Mouse (Mus musculus) kidney, adult 2 months (tissue): ENCODE results near the gene Ston2. TPM values are rescaled to one million over a fixed set of nuclear protein-coding genes. Genes with fewer than 3 reads are reported as not detected.
A peak's percentile ranks its signal among the peaks of the same experiment; 100 is the strongest.
"Not testable (repeated sequence)": the region's sequence is repeated elsewhere in the genome, so short reads cannot be mapped to it uniquely, and the experiment has no call there.

Experiments used
- DNase-seq: peaks from one replicate; pipeline ENCODE4 v3.0.0; 2021
- H3K27ac ChIP-seq: fragments of 200-500 bp; 2 replicates; pipeline ENCODE4 v1.5.1; 2012; ENCODE audit warnings: low read depth, low read length, control low read depth, inconsistent platforms; ENCODE audit not compliant: insufficient read depth
- H3K27me3 ChIP-seq: fragments of 200-500 bp; replicated peaks from 2 replicates; pipeline ENCODE4 v1.6.1; 2012; ENCODE audit warnings: mild to moderate bottlenecking, moderate library complexity, low read length, inconsistent platforms; ENCODE audit not compliant: control insufficient read depth, insufficient read depth
- H3K36me3 ChIP-seq: fragments of 200-500 bp; 2 replicates; pipeline ENCODE4 v1.6.1; 2012; ENCODE audit warnings: mild to moderate bottlenecking, moderate library complexity, low read length, inconsistent platforms; ENCODE audit not compliant: control insufficient read depth, insufficient read depth
- H3K4me1 ChIP-seq: fragments of 200-500 bp; 2 replicates; pipeline ENCODE4 v1.6.1; 2011; ENCODE audit warnings: low read length; ENCODE audit not compliant: control insufficient read depth, insufficient read depth
- H3K4me3 ChIP-seq: fragments of 200-500 bp; 2 replicates; pipeline ENCODE4 v1.5.1; 2011; ENCODE audit warnings: mild to moderate bottlenecking, low read depth, low read length, control low read depth; ENCODE audit not compliant: insufficient read depth
- CTCF ChIP-seq: fragments of 200-500 bp; conservative IDR thresholded peaks from 2 replicates; pipeline ENCODE4 v1.5.1; 2011; ENCODE audit warnings: low read depth, mild to moderate bottlenecking, control low read depth, low read length, moderate library complexity, mixed read lengths; ENCODE audit not compliant: insufficient read depth, insufficient read length
- POLR2A ChIP-seq: fragments of 200-500 bp; IDR thresholded peaks from one replicate; pipeline ENCODE4 v1.6.1; 2011; ENCODE audit warnings: low read depth, low read length, control low read depth
- WGBS: fragments of 180-500 bp; shearing (Covaris S2); methylation state at CpG from one replicate; pipeline ENCODE4 v1.1.7; 2018; 5-methylcytosine and 5-hydroxymethylcytosine counted together
- polyA plus RNA-seq: library from polyadenylated mRNA; depleted of rRNA; stranded (reverse); fragments of >200 nt; gene quantifications from 2 replicates; pipeline ENCODE4 v1.2.3, GENCODE M21; 2012

Gene Ston2
- polyA plus RNA-seq, 1 experiment: 23.3 TPM

GRCm38 (mm10) chr12:91589847-91590690 is 198.1 kb downstream of the Ston2 start, which contains the start of gene Gtf2a1:
TSS of gene Gtf2a1 (minus strand) at chr12:91590487.
- Histone ChIP-seq H3K27me3 (no peaks in the 10 kb centered on the region), H3K4me1 (peaks cover 4% of the 10 kb centered on the region; the same call in 1 of the 2 replicates), H3K36me3 (no peaks in the 10 kb centered on the region; the same call in 1 of the 2 replicates), H3K4me3 (peak within 1 kb of the TSS; percentile 82), H3K27ac (peak within 1 kb of the TSS; percentile 93)
- TF ChIP-seq CTCF: no peak
- TF ChIP-seq POLR2A: peak; percentile 97
- WGBS: under 1% methylated on average over 94 of the region's 99 CpGs
- peak; percentile 97 for DNase-seq

GRCm38 (mm10) chr12:91589542-91589846 is 198.7 kb downstream of the Ston2 start:
- H3K27me3 ChIP-seq: no peaks in the 10 kb centered on the region
- H3K4me1 ChIP-seq: peaks cover 4% of the 10 kb centered on the region; the same call in 1 of the 2 replicates
- H3K4me3 ChIP-seq: peak overlapping the region; percentile 82
- H3K27ac ChIP-seq: peak overlapping the region; percentile 91
- WGBS: 0% methylated on average over 11 of the region's 11 CpGs
- no peak for DNase-seq
- TF ChIP-seq POLR2A (no peak), CTCF (no peak)
- no peaks in the 10 kb centered on the region; the same call in 1 of the 2 replicates for H3K36me3 ChIP-seq

- DNase-seq: peak; percentile 56
- peaks cover 4% of the 10 kb centered on the region; the same call in 1 of the 2 replicates for H3K4me1 ChIP-seq
- under 1% methylated on average over 79 of the region's 83 CpGs for WGBS
These were observed 199.3 kb downstream of the Ston2 start for GRCm38 (mm10) chr12:91588670-91589541.

GRCm38 (mm10) chr12:91588176-91588669 is 200.0 kb downstream of the Ston2 start:
- TF ChIP-seq POLR2A (peak; percentile 96), CTCF (0 out of 2 replicates have a peak, but pooled peaks have one; percentile 5)
- Histone ChIP-seq H3K4me3 (peak overlapping the region; percentile 82), H3K27ac (peak overlapping the region; percentile 80), H3K27me3 (no peaks in the 10 kb centered on the region), H3K36me3 (no peaks in the 10 kb centered on the region; the same call in 1 of the 2 replicates), H3K4me1 (peaks cover 4% of the 10 kb centered on the region; the same call in 1 of the 2 replicates)
- WGBS: under 1% methylated on average over 32 of the region's 32 CpGs
- peak; percentile 96 for DNase-seq

More at GRCm38 (mm10) chr12:91588670-91589541, 199.3 kb downstream of the Ston2 start:
- peak overlapping the region; percentile 82 for H3K4me3 ChIP-seq
- H3K27me3 ChIP-seq: no peaks in the 10 kb centered on the region
- no peak for TF ChIP-seq CTCF
- no peak for TF ChIP-seq POLR2A
- no peaks in the 10 kb centered on the region; the same call in 1 of the 2 replicates for H3K36me3 ChIP-seq
- H3K27ac ChIP-seq: peak overlapping the region; percentile 80

GRCm38 (mm10) chr12:91587491-91588033 is 200.6 kb downstream of the Ston2 start:
- Histone ChIP-seq H3K27me3 (no peaks in the 10 kb centered on the region), H3K27ac (no peak overlapping the region), H3K36me3 (no peaks in the 10 kb centered on the region; the same call in 1 of the 2 replicates), H3K4me3 (no peak overlapping the region; the same call in 1 of the 2 replicates), H3K4me1 (peaks cover 5% of the 10 kb centered on the region; the same call in 1 of the 2 replicates)
- peak; percentile 9 for DNase-seq
- 7% methylated on average over 5 of the region's 5 CpGs for WGBS
- no peak for TF ChIP-seq CTCF
- no peak for TF ChIP-seq POLR2A

GRCm38 (mm10) chr12:91587077-91587476 is 201.1 kb downstream of the Ston2 start:
- no peak for DNase-seq
- H3K36me3 ChIP-seq: no peaks in the 10 kb centered on the region; the same call in 1 of the 2 replicates
- no peak overlapping the region for H3K27ac ChIP-seq
- peaks cover 9% of the 10 kb centered on the region; the same call in 1 of the 2 replicates for H3K4me1 ChIP-seq
- no peak for TF ChIP-seq CTCF
- TF ChIP-seq POLR2A: no peak
- 52% methylated on average over 3 of the region's 3 CpGs for WGBS
- H3K4me3 ChIP-seq: no peak overlapping the region
- H3K27me3 ChIP-seq: no peaks in the 10 kb centered on the region

GRCm38 (mm10) chr12:91585815-91586214 is 202.4 kb downstream of the Ston2 start:
- DNase-seq, H3K27ac ChIP-seq, H3K36me3 ChIP-seq, H3K4me3 ChIP-seq, H3K4me1 ChIP-seq, H3K27me3 ChIP-seq: not testable (repeated sequence)
- 96% methylated on average over 4 of the region's 4 CpGs for WGBS
